Mouse (Mus musculus) hindbrain, embryonic 12.5 days (tissue): Measurements from ENCODE around the gene Catsper1. TPM values are rescaled to one million over a fixed set of nuclear protein-coding genes. Genes with fewer than 3 reads are reported as not detected.
"Not testable (repeated sequence)": the region's sequence is repeated elsewhere in the genome, so short reads cannot be mapped to it uniquely, and the experiment has no call there.

Source experiments
- ATAC-seq: fragments of 200-750 bp; cut with Nextera tagmentation; 2 replicates; pipeline ENCODE4 v1.8.0; 2017; ENCODE audit warnings: moderate TSS enrichment; ENCODE audit not compliant: low FRiP score
- H3K27ac ChIP-seq: fragments of 300-500 bp; sonication (generic); 2 replicates; pipeline ENCODE4 v1.5.1; 2016; ENCODE audit warnings: mild to moderate bottlenecking
- H3K27me3 ChIP-seq: fragments of 300-500 bp; sonication (generic); 2 replicates; pipeline ENCODE4 v1.6.1; 2016; ENCODE audit warnings: mild to moderate bottlenecking
- H3K36me3 ChIP-seq: fragments of 300-500 bp; sonication (generic); 2 replicates; pipeline ENCODE4 v1.6.1; 2016; ENCODE audit warnings: mild to moderate bottlenecking
- H3K4me1 ChIP-seq: fragments of 300-500 bp; sonication (generic); 2 replicates; pipeline ENCODE4 v1.6.1; 2016
- H3K4me2 ChIP-seq: fragments of 300-500 bp; sonication (generic); replicated peaks from 2 replicates; pipeline ENCODE4 v1.6.1; 2016; ENCODE audit warnings: mild to moderate bottlenecking
- H3K4me3 ChIP-seq: fragments of 300-500 bp; sonication (generic); 2 replicates; pipeline ENCODE4 v1.5.1; 2016; ENCODE audit warnings: mild to moderate bottlenecking
- H3K9ac ChIP-seq: fragments of 300-500 bp; sonication (generic); 2 replicates; pipeline ENCODE4 v1.6.1; 2016; ENCODE audit warnings: mild to moderate bottlenecking, moderate library complexity
- H3K9me3 ChIP-seq: fragments of 300-500 bp; sonication (generic); replicated peaks from 2 replicates; pipeline ENCODE4 v1.6.1; 2016; ENCODE audit warnings: mild to moderate bottlenecking
- WGBS: fragments of 180-500 bp; shearing (Covaris S2); methylation state at CpG from one replicate; pipeline ENCODE4 v1.1.7; 2016; 5-methylcytosine and 5-hydroxymethylcytosine counted together
- polyA plus RNA-seq: library from polyadenylated mRNA; unstranded; fragments of >200 nt; fragmentation: Nextera tagmentation; extraction: Ambion mirVana; gene quantifications from 2 replicates; pipeline ENCODE4 v1.2.1, GENCODE M21; 2016

Gene Catsper1
- polyA plus RNA-seq, 1 experiment from 2014 or later: not detected

DNA sequence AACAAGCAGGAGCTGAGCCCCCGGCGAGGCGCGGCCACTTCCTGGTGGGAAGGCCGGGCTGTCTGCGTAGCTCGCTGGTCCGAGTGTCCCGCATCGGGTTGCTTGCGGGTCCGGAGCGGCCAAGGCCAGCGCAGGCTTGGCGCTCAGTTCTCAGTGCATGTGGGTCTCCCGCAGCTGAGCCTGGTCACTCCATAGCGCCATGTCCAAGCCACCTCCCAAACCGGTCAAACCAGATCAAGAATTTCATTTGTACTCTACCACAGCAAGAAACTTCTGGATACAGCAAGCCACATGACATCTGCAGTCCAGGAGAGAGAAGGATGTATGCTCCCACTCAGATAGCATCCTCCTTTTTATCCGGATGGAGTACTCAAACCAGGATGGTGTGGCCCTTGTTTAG, 7.6 kb upstream of the Catsper1 start:
- H3K4me3 ChIP-seq: no peak overlapping the region
- H3K4me1 ChIP-seq: no peaks in the 10 kb centered on the region
- no peaks in the 10 kb centered on the region for H3K36me3 ChIP-seq
- no peak overlapping the region for H3K4me2 ChIP-seq
- H3K27me3 ChIP-seq: no peaks in the 10 kb centered on the region
- H3K9me3 ChIP-seq: no peaks in the 10 kb centered on the region
- no peak overlapping the region for H3K9ac ChIP-seq
- H3K27ac ChIP-seq: no peak overlapping the region
- 70% methylated on average over 19 of the region's 19 CpGs for whole genome bisulfite sequencing
- ATAC-seq: no peak

DNA sequence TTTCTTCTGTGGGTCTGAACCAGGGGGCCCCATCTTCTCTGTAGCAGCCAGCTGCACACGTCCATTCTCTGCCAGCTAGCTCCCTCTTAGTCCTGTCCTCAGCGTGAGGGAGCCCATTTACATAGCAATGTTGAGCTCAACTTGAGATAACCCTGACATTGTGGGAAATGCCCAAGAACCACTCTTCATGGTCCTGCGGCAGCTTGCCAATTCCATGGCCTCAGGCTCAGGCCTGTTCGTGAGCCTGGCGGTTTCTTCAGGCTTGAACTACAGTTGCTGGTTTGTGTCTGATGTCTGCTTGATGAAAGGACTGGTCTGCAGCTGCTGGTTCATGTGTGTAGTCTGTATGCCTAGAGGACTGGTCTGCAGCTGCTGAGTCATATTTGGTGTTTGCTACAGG, 800 bp upstream of the Catsper1 start:
- 73% methylated on average over 5 of the region's 5 CpGs for WGBS
- no peak for ATAC-seq

DNA sequence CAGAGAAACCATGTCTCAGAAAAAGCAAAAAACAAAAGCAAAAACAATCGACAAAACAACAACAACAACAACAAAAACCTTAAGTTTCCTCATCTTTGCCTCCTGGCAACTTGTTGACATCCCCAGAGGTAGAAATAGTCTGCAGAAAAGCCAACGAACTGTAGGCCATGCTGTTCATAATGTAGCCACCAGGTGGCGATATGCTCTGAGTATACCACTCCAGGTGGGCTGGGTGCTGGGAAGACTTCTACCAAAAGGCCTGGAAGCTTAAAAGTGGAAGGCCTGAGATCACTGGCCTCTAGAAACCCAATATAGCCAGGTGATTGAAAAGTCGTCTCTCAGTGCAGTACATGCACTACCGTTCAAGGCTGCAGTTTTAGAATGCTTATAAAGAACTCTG, 2.4 kb downstream of the Catsper1 start:
- Histone ChIP-seq H3K27me3 (peaks cover 4% of the 10 kb centered on the region; the same call in 1 of the 2 replicates), H3K4me2 (no peak overlapping the region), H3K9me3 (no peaks in the 10 kb centered on the region), H3K36me3 (no peaks in the 10 kb centered on the region), H3K27ac (no peak overlapping the region), H3K4me3 (no peak overlapping the region), H3K4me1 (no peaks in the 10 kb centered on the region), H3K9ac (no peak overlapping the region)
- no peak for ATAC-seq
- 19% methylated on average over 5 of the region's 5 CpGs for WGBS

More for the DNA sequence above, 800 bp upstream of the Catsper1 start:
- Histone ChIP-seq H3K9me3 (no peaks in the 10 kb centered on the region), H3K27ac (no peak overlapping the region), H3K27me3 (no peaks in the 10 kb centered on the region), H3K9ac (no peak overlapping the region), H3K4me2 (no peak overlapping the region), H3K36me3 (no peaks in the 10 kb centered on the region), H3K4me1 (no peaks in the 10 kb centered on the region), H3K4me3 (no peak overlapping the region)

DNA sequence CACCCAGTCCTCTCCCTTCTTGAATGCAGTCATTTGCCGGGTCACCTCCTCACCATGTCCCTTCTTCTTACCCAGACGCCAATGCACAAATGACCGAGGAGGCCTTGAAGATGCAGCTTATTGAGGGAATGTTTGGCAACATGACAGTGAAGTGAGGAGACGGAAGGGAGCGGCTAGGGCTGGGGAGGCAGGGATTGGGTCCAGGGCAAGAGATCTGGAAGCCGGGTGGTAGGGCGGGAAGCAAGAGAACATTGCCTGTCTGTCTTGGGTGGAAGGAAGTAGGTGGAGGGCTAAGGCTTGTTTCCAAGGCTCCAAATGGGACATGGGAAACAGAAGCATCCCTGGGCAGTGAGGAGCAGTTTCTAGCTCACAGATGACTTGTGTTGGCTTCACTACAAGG, 5.8 kb downstream of the Catsper1 start:
- WGBS: 96% methylated on average over 7 of the region's 7 CpGs
- no peak for ATAC-seq
- no peaks in the 10 kb centered on the region for H3K9me3 ChIP-seq

DNA sequence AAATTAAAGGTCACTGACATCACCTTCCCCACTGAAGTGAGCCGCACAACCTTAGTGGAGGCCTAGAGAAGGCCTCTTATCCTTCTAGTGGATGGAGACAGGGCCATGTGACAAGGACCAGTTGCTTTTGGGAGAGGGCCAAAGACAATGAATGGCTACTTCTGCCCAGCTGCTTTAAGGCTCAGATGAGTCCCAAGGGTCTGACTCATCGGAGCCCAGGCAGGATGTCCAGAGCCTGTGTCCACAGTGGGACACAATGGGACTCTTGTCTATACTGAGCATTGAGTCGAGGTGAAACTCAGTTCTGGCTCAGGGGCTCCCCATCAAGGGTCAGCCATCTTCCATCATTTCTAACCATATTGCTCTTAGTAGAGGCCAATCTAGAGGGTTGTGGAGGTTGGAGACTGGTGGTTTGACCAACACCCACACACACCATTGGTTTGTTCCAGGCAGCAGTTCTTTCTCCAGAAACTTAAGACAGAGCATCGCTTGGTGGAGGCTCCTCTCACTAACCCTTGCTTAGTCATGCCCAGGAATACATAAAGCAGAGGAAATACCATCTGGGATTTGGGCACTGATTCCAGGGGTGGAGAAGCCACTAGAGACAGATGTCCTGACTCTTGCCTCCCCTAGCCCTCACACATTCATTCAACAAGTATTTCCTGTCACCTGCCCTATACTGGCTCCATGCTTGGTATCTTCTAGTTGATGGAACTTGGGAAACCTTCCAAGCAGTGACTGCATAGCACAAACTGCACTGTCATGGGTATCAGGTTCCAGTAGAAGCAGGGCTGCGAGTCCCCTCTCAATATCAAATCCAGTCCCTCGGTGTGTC, 10.0 kb downstream of the Catsper1 start:
- Histone ChIP-seq H3K4me3 (no peak overlapping the region), H3K9ac (no peak overlapping the region), H3K36me3 (no peaks in the 10 kb centered on the region), H3K27me3 (peaks cover 8% of the 10 kb centered on the region; the same call in 1 of the 2 replicates), H3K4me2 (no peak overlapping the region), H3K4me1 (peaks cover 6% of the 10 kb centered on the region; the same call in 1 of the 2 replicates), H3K9me3 (no peaks in the 10 kb centered on the region), H3K27ac (no peak overlapping the region)
- ATAC-seq: no peak
- WGBS: 79% methylated on average over 6 of the region's 6 CpGs

More for the DNA sequence above, 5.8 kb downstream of the Catsper1 start:
- Histone ChIP-seq H3K36me3 (no peaks in the 10 kb centered on the region), H3K4me1 (no peaks in the 10 kb centered on the region), H3K4me3 (no peak overlapping the region), H3K4me2 (no peak overlapping the region), H3K9ac (no peak overlapping the region), H3K27me3 (peaks cover 4% of the 10 kb centered on the region; the same call in 1 of the 2 replicates), H3K27ac (no peak overlapping the region)

DNA sequence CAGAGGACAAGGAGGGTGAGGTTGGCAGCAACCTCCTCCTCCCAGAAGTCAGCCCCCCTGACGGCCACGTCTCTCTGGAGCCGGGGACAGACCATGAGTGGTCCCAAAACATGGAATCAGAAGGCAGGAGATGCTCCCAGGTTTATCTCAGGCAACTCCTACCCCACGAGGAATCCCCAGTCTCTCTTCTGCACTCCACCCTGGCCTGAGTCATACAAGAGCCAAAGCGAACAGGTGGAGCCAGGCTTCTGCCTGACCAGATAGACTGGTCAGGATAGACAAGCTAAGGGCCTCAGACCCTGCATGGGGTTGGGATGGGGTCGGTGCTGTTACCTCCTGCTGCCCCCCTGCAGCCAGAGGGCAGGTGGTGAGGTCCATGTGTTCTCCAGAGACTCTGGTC, 12.5 kb downstream of the Catsper1 start:
- ATAC-seq: no peak
- Histone ChIP-seq H3K4me3 (no peak overlapping the region), H3K9ac (no peak overlapping the region), H3K9me3 (no peaks in the 10 kb centered on the region), H3K27ac (no peak overlapping the region), H3K4me2 (no peak overlapping the region), H3K4me1 (peaks cover 6% of the 10 kb centered on the region; the same call in 1 of the 2 replicates), H3K27me3 (peaks cover 4% of the 10 kb centered on the region; the same call in 1 of the 2 replicates), H3K36me3 (no peaks in the 10 kb centered on the region)
- 78% methylated on average over 6 of the region's 6 CpGs for WGBS

DNA sequence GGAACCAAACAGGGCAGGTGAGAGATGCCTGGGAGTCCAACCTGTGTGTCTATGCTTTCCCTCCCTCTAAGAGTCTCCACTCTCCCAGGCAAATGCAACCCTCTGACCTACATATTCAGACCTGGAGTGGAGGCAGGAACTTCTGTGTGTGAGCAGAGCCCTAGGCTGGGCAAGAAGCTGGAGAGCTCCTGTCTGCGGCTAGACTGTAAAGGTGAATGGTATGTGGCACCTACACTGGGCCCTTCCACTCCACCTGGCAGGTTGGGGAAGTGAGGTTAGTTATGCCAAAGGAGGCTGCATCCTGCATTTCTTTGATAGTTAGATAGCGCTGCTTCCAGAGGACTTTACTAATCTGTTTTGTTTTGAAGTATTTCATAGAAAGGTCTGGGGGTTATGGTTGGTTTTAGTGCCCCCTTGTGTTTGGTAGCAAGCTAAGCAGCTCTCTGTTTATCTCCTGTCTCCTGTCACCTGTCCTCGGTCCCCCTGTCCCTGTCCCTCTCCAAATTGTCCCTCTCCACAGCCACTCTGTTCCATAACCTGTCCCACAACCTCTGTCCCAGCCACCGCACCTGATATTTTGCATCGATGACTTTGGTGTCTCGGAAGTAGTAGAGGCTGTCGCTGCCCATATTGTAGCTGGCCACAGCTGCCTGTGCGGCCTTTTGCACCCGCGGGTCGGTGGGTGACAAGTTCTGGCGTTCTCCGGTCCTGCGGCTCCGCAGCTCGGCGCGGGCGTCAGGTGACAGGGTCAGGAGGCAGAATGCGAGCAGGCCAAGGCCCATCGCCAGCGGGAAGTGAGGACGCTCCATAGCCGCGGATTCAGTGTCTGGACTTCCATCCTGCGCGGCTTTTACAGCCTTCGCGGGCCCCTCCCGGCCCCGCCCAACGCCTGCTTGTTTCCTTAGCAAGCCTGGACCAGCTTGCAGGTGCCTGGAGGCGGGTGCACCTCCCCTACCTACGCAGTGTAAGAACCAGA, 13.3 kb downstream of the Catsper1 start:
- peaks cover 6% of the 10 kb centered on the region; the same call in 1 of the 2 replicates for H3K4me1 ChIP-seq
- H3K4me2 ChIP-seq: peak overlapping the region; percentile 70
- no peak for ATAC-seq
- H3K27me3 ChIP-seq: peaks cover 4% of the 10 kb centered on the region; the same call in 1 of the 2 replicates
- no peak overlapping the region for H3K27ac ChIP-seq
- H3K36me3 ChIP-seq: no peaks in the 10 kb centered on the region
- 7% methylated on average over 34 of the region's 34 CpGs for WGBS
- H3K9me3 ChIP-seq: no peaks in the 10 kb centered on the region
- peak overlapping the region; percentile 37 for H3K4me3 ChIP-seq
- H3K9ac ChIP-seq: peak overlapping the region; percentile 65

DNA sequence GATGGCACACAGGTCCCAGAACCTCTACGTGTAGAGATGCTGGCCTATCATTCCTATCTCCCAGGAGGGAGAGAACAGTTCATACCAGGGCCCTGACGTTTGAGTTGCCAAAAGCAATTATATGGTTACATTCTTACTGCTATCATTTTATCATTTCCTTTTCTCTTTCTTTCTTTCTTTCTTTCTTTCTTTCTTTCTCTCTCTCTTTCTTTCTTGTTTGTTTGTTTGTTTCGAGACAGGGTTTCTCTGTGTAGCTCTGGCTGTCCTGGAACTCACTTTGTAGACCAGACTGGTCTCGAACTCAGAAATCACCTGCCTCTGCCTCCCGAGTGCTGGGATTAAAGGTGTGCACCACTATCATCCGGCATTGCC, 13.9 kb downstream of the Catsper1 start, which contains the start of gene Cst6:
Gene Cst6 (minus strand): TSS at position 73 of the 372 bp plus-strand sequence.
- not testable (repeated sequence) for H3K27me3 ChIP-seq, ATAC-seq, H3K27ac ChIP-seq, H3K36me3 ChIP-seq, H3K4me1 ChIP-seq, H3K9me3 ChIP-seq
- 64% methylated on average over 6 of the region's 6 CpGs for WGBS
- Histone ChIP-seq H3K9ac (peak within 1 kb of the TSS; percentile 65), H3K4me3 (peak within 1 kb of the TSS; percentile 37), H3K4me2 (peak within 1 kb of the TSS; percentile 70)

DNA sequence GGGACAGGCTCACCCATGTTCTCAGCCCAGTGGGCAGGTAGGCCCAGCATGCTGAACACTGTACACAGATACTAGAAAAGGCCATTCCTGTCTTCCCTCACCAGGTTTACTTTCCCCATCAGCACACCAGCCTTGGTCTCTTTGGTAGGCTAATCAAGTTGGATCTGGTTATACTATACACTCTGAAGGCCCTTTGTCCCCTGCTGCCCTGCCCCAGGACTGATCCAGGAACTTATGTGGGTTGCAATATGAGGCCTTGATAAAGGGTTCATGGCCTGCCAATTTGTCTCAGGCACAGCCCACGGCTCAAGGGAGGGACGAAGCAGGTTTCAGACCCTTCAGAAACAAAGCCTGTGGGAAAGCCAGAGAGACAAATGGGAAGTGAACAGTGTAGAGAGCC, 18.1 kb downstream of the Catsper1 start:
- H3K36me3 ChIP-seq: no peaks in the 10 kb centered on the region
- H3K4me1 ChIP-seq: peaks cover 6% of the 10 kb centered on the region; the same call in 1 of the 2 replicates
- H3K4me2 ChIP-seq: no peak overlapping the region
- no peak overlapping the region for H3K9ac ChIP-seq
- no peak overlapping the region for H3K27ac ChIP-seq
- 78% methylated on average over 2 of the region's 2 CpGs for WGBS
- no peak for ATAC-seq
- peaks cover 4% of the 10 kb centered on the region; the same call in 1 of the 2 replicates for H3K27me3 ChIP-seq
- no peak overlapping the region for H3K4me3 ChIP-seq
- no peaks in the 10 kb centered on the region for H3K9me3 ChIP-seq

DNA sequence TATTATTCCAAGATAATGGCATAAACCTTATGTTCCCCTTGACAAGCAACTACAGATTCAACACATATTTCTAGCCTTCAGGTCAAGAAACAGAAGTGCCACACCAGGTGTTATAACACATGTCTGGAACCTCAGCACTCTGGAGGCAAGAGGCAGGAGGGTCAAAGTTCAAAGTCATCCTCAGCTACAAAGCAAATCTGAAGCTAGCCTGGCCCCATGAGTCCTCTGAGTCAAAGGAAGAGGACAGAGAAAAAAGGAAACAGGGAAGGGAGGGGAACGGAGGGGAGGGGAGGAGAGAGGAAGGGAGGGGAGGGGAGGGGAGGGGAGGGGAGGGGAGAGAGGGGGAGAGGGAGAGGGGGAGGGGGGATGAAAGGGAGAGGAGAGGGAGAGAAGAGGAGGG, 20.5 kb downstream of the Catsper1 start:
- Histone ChIP-seq H3K9ac (no peak overlapping the region), H3K27me3 (no peaks in the 10 kb centered on the region; the same call in 1 of the 2 replicates), H3K4me2 (no peak overlapping the region), H3K9me3 (no peaks in the 10 kb centered on the region), H3K4me1 (no peaks in the 10 kb centered on the region), H3K4me3 (no peak overlapping the region), H3K36me3 (no peaks in the 10 kb centered on the region), H3K27ac (no peak overlapping the region)
- no CpG with 5 or more reads among the region's 1 CpGs for WGBS
- ATAC-seq: no peak

DNA sequence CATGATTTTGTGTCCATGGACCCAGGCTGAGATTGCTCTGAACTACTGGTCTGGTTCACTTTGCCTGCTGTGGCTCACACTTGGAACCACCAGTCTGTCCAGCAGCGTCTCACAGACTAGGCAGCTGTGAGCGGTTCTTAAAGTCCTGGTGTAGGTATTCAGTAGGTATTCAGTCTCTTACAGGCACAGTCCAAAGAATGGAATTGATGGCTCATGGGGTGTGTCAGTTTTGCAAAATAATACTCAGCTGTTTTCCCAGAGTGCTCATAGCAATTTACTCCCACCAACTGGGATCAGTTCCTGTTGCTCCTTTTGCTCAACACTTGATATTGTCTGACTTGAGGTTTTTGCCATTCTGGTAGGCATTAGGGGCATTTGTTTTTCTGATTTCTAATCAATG, 26.6 kb downstream of the Catsper1 start:
- H3K27me3 ChIP-seq: no peaks in the 10 kb centered on the region
- no peaks in the 10 kb centered on the region for H3K9me3 ChIP-seq
- no peak overlapping the region for H3K4me3 ChIP-seq
- H3K9ac ChIP-seq: 0 out of 2 replicates have a peak overlapping the region, but pooled peaks have one; percentile 27
- 82% methylated on average over 2 of the region's 2 CpGs for WGBS
- no peak for ATAC-seq
- H3K4me1 ChIP-seq: peaks cover 7% of the 10 kb centered on the region
- no peak overlapping the region for H3K4me2 ChIP-seq
- H3K36me3 ChIP-seq: peaks cover 17% of the 10 kb centered on the region
- H3K27ac ChIP-seq: no peak overlapping the region

DNA sequence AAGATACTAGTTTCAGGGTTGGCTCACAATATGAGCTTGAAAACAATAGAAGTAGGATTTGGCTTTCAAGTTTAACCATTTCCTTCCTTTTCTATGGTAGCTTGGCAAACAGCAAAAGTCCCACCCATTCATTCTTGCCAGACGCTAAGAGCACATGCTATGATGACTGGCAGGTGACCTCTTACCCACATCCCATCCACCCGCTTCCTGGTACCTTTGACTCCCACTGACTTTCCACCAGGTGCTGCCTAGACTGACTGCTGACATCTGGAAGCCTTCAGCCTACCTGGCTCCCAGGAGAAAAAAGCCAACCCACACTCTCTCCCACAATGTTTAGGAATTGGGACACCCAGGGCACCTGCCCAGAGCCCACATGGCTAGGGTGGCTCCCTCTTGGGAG, 28.6 kb downstream of the Catsper1 start:
- WGBS: 94% methylated on average over 2 of the region's 2 CpGs

More for the DNA sequence above, 28.6 kb downstream of the Catsper1 start:
- ATAC-seq: no peak
- Histone ChIP-seq H3K4me1 (peaks cover 23% of the 10 kb centered on the region), H3K27me3 (no peaks in the 10 kb centered on the region), H3K9ac (no peak overlapping the region), H3K36me3 (peaks cover 29% of the 10 kb centered on the region), H3K9me3 (no peaks in the 10 kb centered on the region), H3K4me3 (no peak overlapping the region), H3K27ac (no peak overlapping the region), H3K4me2 (no peak overlapping the region)
